Mouse (Mus musculus) CH12.LX (cell line): ENCODE results near the gene Gm20662.

Experiments
- CHD1 ChIP-seq: IDR thresholded peaks from 2 replicates; pipeline ENCODE4 v1.6.1; 2012; ENCODE audit warnings: low read depth, low read length, improper control_type of control experiment, inconsistent platforms
- CHD2 ChIP-seq: IDR thresholded peaks from 2 replicates; pipeline ENCODE4 v1.6.1; 2011; ENCODE audit warnings: low read length, improper control_type of control experiment
- CTCF ChIP-seq, 2 experiments: IDR thresholded peaks in 1 of 2; conservative IDR thresholded peaks in 1 of 2; 2 replicates each; pipeline ENCODE4 v1.5.1; 2011 to 2012; ENCODE audit warnings: low read depth in 2 of 2, low read length in 2 of 2, improper control_type of control experiment in 1 of 2, inconsistent platforms in 1 of 2, mild to moderate bottlenecking in 1 of 2, moderate library complexity in 1 of 2
- EP300 ChIP-seq: IDR thresholded peaks from 2 replicates; pipeline ENCODE4 v1.6.1; 2011; ENCODE audit warnings: low read length, improper control_type of control experiment
- IRF4 ChIP-seq: IDR thresholded peaks from 2 replicates; pipeline ENCODE4 v1.6.1; 2014; ENCODE audit warnings: low read depth, mild to moderate bottlenecking, inconsistent platforms, low read length, improper control_type of control experiment
- JUN ChIP-seq: IDR thresholded peaks from 2 replicates; pipeline ENCODE4 v1.6.1; 2011; ENCODE audit warnings: low read depth, mild to moderate bottlenecking, low read length, improper control_type of control experiment, moderate library complexity; ENCODE audit not compliant: insufficient read depth
- MAX ChIP-seq: IDR thresholded peaks from 2 replicates; pipeline ENCODE4 v1.6.1; 2011; ENCODE audit warnings: low read length, improper control_type of control experiment
- NRF1 ChIP-seq: IDR thresholded peaks from 2 replicates; pipeline ENCODE4 v1.6.1; 2014; ENCODE audit warnings: low read depth, mild to moderate bottlenecking, inconsistent platforms, low read length, improper control_type of control experiment, moderate library complexity
- POLR2A ChIP-seq: IDR thresholded peaks from 2 replicates; pipeline ENCODE4 v1.6.1; 2011; ENCODE audit warnings: low read depth, mild to moderate bottlenecking, improper control_type of control experiment, low read length
- UBTF ChIP-seq: IDR thresholded peaks from 2 replicates; pipeline ENCODE4 v1.6.1; 2012; ENCODE audit warnings: low read depth, mild to moderate bottlenecking, inconsistent platforms, low read length, improper control_type of control experiment, moderate library complexity
- USF1 ChIP-seq: IDR thresholded peaks from 2 replicates; pipeline ENCODE4 v1.6.1; 2014; ENCODE audit warnings: low read depth, mild to moderate bottlenecking, inconsistent platforms, low read length, improper control_type of control experiment
- USF2 ChIP-seq: conservative IDR thresholded peaks from 2 replicates; pipeline ENCODE4 v1.6.1; 2011; ENCODE audit warnings: low read depth, low read length, improper control_type of control experiment
- ZC3H11A ChIP-seq: IDR thresholded peaks from 2 replicates; pipeline ENCODE4 v1.6.1; 2012; ENCODE audit warnings: low read depth, mild to moderate bottlenecking, inconsistent platforms, low read length, improper control_type of control experiment
- ZMIZ1 ChIP-seq: IDR thresholded peaks from 2 replicates; pipeline ENCODE4 v1.6.1; 2012; ENCODE audit warnings: low read depth, mild to moderate bottlenecking, inconsistent platforms, low read length, improper control_type of control experiment

DNA sequence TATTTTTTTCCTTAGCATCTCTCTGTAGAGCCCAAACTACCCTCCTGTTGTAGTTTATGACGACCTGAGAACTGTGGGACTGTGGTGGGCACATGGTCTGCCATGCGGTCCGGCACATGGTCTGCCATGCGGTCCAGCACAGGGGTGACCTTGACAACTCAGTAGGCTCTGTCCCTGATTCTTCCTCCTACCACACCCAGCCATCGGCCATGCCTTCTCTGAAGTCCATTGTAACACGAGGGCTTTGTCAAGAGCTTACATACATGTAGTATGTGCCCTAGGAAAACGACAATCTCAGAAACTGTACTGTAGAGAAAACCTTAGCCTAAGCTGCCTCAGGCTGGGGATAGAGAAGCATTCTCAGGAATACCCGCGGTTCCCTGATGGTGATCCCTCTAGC lies 31.5 kb upstream of the Gm20662 start:
- TF ChIP-seq NRF1 = no peak
- no peak for TF ChIP-seq JUN
- TF ChIP-seq CHD2 = no peak
- TF ChIP-seq CTCF (conservative IDR thresholded peaks at IDR 0.05 in 1 of 2, IDR thresholded peaks at IDR 0.05 in 1 of 2; ENCODE audit: low read depth in 2 of 2, low read length in 2 of 2) = no peak
- no peak for TF ChIP-seq IRF4
- TF ChIP-seq CHD1 = no peak
- TF ChIP-seq ZC3H11A = no peak
- TF ChIP-seq POLR2A = no peak
- TF ChIP-seq UBTF = no peak
- TF ChIP-seq MAX = no peak
- TF ChIP-seq EP300 = no peak
- no peak for TF ChIP-seq USF2
- TF ChIP-seq USF1 = no peak
- no peak for TF ChIP-seq ZMIZ1
